ENCODE assay signal across 26 mouse cellular contexts in the genomic region with DNA sequence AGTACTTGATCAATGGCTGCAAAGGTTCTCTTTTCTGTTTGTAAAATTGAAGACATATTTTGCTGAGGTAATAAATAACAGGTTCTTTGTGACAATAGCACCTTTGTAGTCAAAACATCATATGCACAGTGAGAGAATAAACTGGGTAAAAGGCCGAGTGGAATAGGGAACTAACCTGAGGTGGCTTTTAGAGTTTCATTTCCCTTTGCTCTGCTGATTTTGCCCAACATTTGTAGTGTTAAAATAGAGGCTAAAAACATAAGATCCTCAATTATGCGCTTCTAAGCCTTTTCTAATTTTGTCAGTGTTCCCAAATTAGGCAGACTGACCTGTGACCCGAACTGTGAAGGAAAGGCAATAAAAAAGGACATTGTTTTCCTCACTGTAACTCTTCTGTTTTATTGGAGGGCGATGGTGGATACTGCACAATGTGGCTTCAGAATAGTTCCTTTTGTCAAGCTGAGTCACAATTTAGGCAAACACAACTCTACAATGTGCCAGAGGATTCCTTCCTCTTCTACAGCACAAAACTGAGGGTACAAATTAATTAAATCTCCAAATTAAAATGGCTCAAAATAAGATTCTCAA. TPM values are rescaled to one million over a fixed set of nuclear protein-coding genes. Genes with fewer than 3 reads are reported as not detected.
A peak's percentile ranks its signal among the peaks of the same experiment; 100 is the strongest.
DNase-seq lines count a peak whose midpoint lies in the region; TF ChIP-seq lines count a peak whose summit lies in the region.
"Had no signal": no experiment of that assay in that cellular context is flagged by ENCODE, and none has a peak within 500 bp of the region (broad histone marks: within the 10 kb centered on the region; RNA-seq: fewer than 3 reads in every experiment).

No protein-coding gene starts in this region.

- no peak for TF ChIP-seq CTCF in bone marrow macrophage, adult 2 months (IDR thresholded peaks at IDR 0.05; ENCODE audit: low read depth, low read length)

- peaks cover 7% of the 10 kb centered on the region for H3K4me1 ChIP-seq in bone marrow macrophage, adult 2 months (ENCODE audit: control insufficient read depth, insufficient read depth, low read length)
- H3K4me1 ChIP-seq: embryonic facial prominence, embryonic 12.5 days; heart, embryonic 15.5 days; hindbrain, embryonic 15.5 days; intestine, embryonic 15.5 days; liver, embryonic 12.5 days; midbrain, embryonic 15.5 days; neural tube, embryonic 13.5 days had no signal

- H3K27ac ChIP-seq in bone marrow macrophage, adult 2 months (ENCODE audit: insufficient read depth, low read depth, low read length), result peak overlapping the region; percentile 50
- 0 out of 2 replicates have a peak overlapping the region, but pooled peaks have one; percentile 4 for H3K27ac ChIP-seq in macrophage
- H3K27ac ChIP-seq: embryonic facial prominence, embryonic 12.5 days; heart, embryonic 15.5 days; hindbrain, embryonic 15.5 days; intestine, embryonic 15.5 days; liver, embryonic 12.5 days; midbrain, embryonic 15.5 days; neural tube, embryonic 13.5 days had no signal

- WGBS in macrophage (ENCODE audit: missing documents), result 4% methylated on average over 4 of the region's 4 CpGs

- peak; percentile 15 for DNase-seq in kidney, postnatal 10 days
- no peak for DNase-seq in kidney, adult 8-10 months
- DNase-seq in left cerebral cortex, adult 11 months (ENCODE audit: low spot score), result peak; percentile 33
- DNase-seq in left cerebral cortex, adult 8-10 months (ENCODE audit: low spot score in 2 of 2), result no peak
- DNase-seq in cerebellum, adult 9-11 months, result no peak
- DNase-seq in adrenal gland, adult 8-10 months, result no peak
- DNase-seq: adrenal gland, postnatal 36 days; cerebellum, adult 11-12 months; cerebellum, postnatal 14 days; forebrain, postnatal 0 days; gastrocnemius, postnatal 36 days; heart, postnatal 4 days; kidney, postnatal 25 days; lung, adult 18-20 months; lung, postnatal 14 days; retina, postnatal 1 day; thymus, postnatal 14 days had no signal

- TF ChIP-seq POLR2A in bone marrow macrophage, adult 2 months (IDR thresholded peaks at IDR 0.05; ENCODE audit: borderline replicate concordance, low read depth, low read length), result no peak

- no peaks in the 10 kb centered on the region for H3K36me3 ChIP-seq in macrophage (ENCODE audit: inconsistent target)
- H3K36me3 ChIP-seq: embryonic facial prominence, embryonic 12.5 days; heart, embryonic 15.5 days; hindbrain, embryonic 15.5 days; intestine, embryonic 15.5 days; liver, embryonic 12.5 days; midbrain, embryonic 15.5 days; neural tube, embryonic 13.5 days had no signal

- no peak overlapping the region for H3K4me3 ChIP-seq in bone marrow macrophage, adult 2 months (ENCODE audit: insufficient read depth, low read length)
- no peak overlapping the region for H3K4me3 ChIP-seq in macrophage (ENCODE audit: inconsistent target)
- H3K4me3 ChIP-seq: embryonic facial prominence, embryonic 12.5 days; heart, embryonic 15.5 days; hindbrain, embryonic 15.5 days; intestine, embryonic 15.5 days; liver, embryonic 12.5 days; midbrain, embryonic 15.5 days; neural tube, embryonic 13.5 days had no signal

- no peaks in the 10 kb centered on the region for H3K79me2 ChIP-seq in macrophage (ENCODE audit: inconsistent target)

RNA-seq across cellular contexts. Expression of gene Plxdc2, which starts 20.8 kb away (rescaled TPM):
- total RNA-seq in left cerebral cortex, adult 8-10 months (2022), result 10 to 100 TPM; 35.1 to 52.3 (median 43.8) TPM
- 90.4 and 102 TPM in 2 replicates for polyA plus RNA-seq in bone marrow macrophage, adult 2 months (2012; ENCODE audit: insufficient read depth, insufficient read length, missing spikeins)
- total RNA-seq in macrophage (2018; cell fraction: chromatin; rRNA removed), result 10 to 100 TPM in 2 of 26 experiments, 1 to 10 TPM in 12, under 1 TPM in 11, not detected in 1; 0.13 to 18.6 (median 4.8) TPM
- 1 to 10 TPM in 13 of 26 experiments, under 1 TPM in 13; 0.07 to 5.8 (median 1.4) TPM for total RNA-seq in macrophage (2018; cell fraction: cytosol; rRNA removed)
- 10 to 100 TPM in 5 of 26 experiments, 1 to 10 TPM in 9, under 1 TPM in 12; 0.21 to 16.0 (median 1.9) TPM for total RNA-seq in macrophage (2018; cell fraction: nucleus; rRNA removed)
- polyA plus RNA-seq in macrophage (2018), result 1.7 to 10.7 TPM (median 8.1 TPM) in 3 replicates
- 10 to 100 TPM; 13.8 to 24.3 (median 20.6) TPM for total RNA-seq in adrenal gland, adult 8-10 months (2022)

Comparison
In these comparisons a context has a peak if more than half of its experiments do, and no peak if none do; other contexts are left out.
1. DNase-seq: peak in kidney, postnatal 10 days (single experiment) and left cerebral cortex, adult 11 months (single experiment); none in kidney, adult 8-10 months (0 of 2), left cerebral cortex, adult 8-10 months (0 of 2), cerebellum, adult 9-11 months (single experiment) and adrenal gland, adult 8-10 months (single experiment).